Mouse (Mus musculus) lung, embryonic 14.5 days (tissue): ENCODE results near the gene Hacd2. TPM values are rescaled to one million over a fixed set of nuclear protein-coding genes. Genes with fewer than 3 reads are reported as not detected.

Source experiments
- ATAC-seq: fragments of 200-750 bp; cut with Nextera tagmentation; 2 replicates; pipeline ENCODE4 v1.8.0; 2017; ENCODE audit warnings: mild to moderate bottlenecking, moderate TSS enrichment, moderate library complexity; ENCODE audit not compliant: insufficient read depth
- DNase-seq: peaks from one replicate; pipeline ENCODE4 v3.0.0-alpha.2; 2015
- H3K27ac ChIP-seq: fragments of 300-500 bp; sonication (generic); 2 replicates; pipeline ENCODE4 v1.5.1; 2014; ENCODE audit warnings: low read depth, mild to moderate bottlenecking, moderate library complexity
- H3K27me3 ChIP-seq: fragments of 300-500 bp; sonication (generic); 2 replicates; pipeline ENCODE4 v1.6.1; 2014; ENCODE audit warnings: low read length, control low read depth; ENCODE audit not compliant: insufficient read depth
- H3K36me3 ChIP-seq: fragments of 300-500 bp; sonication (generic); 2 replicates; pipeline ENCODE4 v1.6.1; 2014; ENCODE audit warnings: control low read depth; ENCODE audit not compliant: insufficient read depth
- H3K4me1 ChIP-seq: fragments of 300-500 bp; sonication (generic); 2 replicates; pipeline ENCODE4 v1.6.1; 2014; ENCODE audit warnings: antibody characterized with exemption, control low read depth; ENCODE audit not compliant: insufficient read depth
- H3K4me2 ChIP-seq: fragments of 300-500 bp; sonication (generic); 2 replicates; pipeline ENCODE4 v1.6.1; 2014; ENCODE audit warnings: mild to moderate bottlenecking
- H3K4me3 ChIP-seq: fragments of 300-500 bp; sonication (generic); 2 replicates; pipeline ENCODE4 v1.5.1; 2014; ENCODE audit warnings: low read depth, low read length
- H3K9ac ChIP-seq: fragments of 300-500 bp; sonication (generic); 2 replicates; pipeline ENCODE4 v1.6.1; 2014
- H3K9me3 ChIP-seq: fragments of 300-500 bp; sonication (generic); 2 replicates; pipeline ENCODE4 v1.6.1; 2016; ENCODE audit warnings: low read depth, low read length, control low read depth
- CTCF ChIP-seq: IDR thresholded peaks from 2 replicates; pipeline ENCODE4 v1.5.1; 2016; ENCODE audit warnings: antibody characterized with exemption, low read depth
- WGBS: fragments of 180-500 bp; shearing (Covaris S2); extraction: QIAGEN DNeasy Blood & Tissue Kit; methylation state at CpG from one replicate; pipeline ENCODE4 v1.1.7; 2014; 5-methylcytosine and 5-hydroxymethylcytosine counted together
- polyA plus RNA-seq: library from polyadenylated mRNA; unstranded; fragments of >200 nt; fragmentation: Nextera tagmentation; extraction: Ambion mirVana; gene quantifications from 2 replicates; pipeline ENCODE4 v1.2.1, GENCODE M21; 2014

Gene Hacd2
- polyA plus RNA-seq, 1 experiment from 2014 or later, result 50.8 TPM

DNA sequence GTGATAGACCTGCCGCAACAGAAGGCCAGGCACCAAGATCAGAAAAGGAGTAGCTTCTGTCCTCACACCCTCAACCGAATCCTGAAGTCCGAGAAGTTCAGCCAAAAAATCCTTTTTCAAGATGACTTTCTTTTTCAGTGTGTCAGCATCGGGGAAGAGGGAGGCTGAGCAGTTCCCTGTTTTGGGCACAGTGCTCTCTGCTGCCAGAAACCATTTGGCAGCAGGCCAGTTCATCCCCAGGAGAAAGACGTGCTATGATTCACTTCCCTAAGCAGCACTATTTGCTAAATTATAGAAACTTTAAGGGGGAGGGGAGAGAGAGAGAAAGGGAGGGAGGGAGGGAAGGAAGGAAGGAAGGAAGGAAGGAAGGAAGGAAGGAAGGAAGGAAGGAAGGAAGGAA is 26.1 kb upstream of the Hacd2 start:
- Histone ChIP-seq H3K36me3 (peaks cover 29% of the 10 kb centered on the region), H3K4me1 (peaks cover 21% of the 10 kb centered on the region), H3K9me3 (no peaks in the 10 kb centered on the region), H3K27me3 (no peaks in the 10 kb centered on the region), H3K27ac (peak overlapping the region; percentile 82), H3K9ac (peak overlapping the region; percentile 43), H3K4me3 (peak overlapping the region; percentile 20), H3K4me2 (peak overlapping the region; percentile 38)
- DNase-seq (peak; percentile 95), ATAC-seq (peak; percentile 72)
- 21% methylated on average over 5 of the region's 5 CpGs for WGBS
- no peak for TF ChIP-seq CTCF

DNA sequence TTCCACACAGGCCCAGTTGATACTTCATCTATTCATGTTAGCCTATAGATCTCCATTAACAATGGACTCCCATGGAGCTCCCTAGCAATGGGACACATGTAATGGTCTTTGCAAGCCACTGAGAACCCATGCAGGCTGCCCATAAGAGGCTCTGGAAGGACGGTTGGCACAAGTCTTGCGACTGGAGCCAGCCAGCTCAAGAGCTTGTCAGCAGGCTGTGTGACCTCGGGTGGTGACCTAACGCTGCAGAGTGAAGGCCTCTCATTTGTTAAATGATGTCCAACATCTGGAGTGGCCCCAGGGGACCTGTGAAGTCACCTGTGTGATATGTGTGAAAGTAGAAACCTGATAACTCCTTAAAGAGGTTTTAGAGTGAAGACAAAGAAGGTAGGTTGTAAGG is 25.2 kb upstream of the Hacd2 start:
- H3K9ac ChIP-seq, result no peak overlapping the region
- TF ChIP-seq CTCF, result no peak
- peaks cover 21% of the 10 kb centered on the region for H3K36me3 ChIP-seq
- ATAC-seq, result no peak
- no peaks in the 10 kb centered on the region for H3K27me3 ChIP-seq
- H3K4me3 ChIP-seq, result peak overlapping the region; percentile 11; the same call in 1 of the 2 replicates
- no peaks in the 10 kb centered on the region for H3K9me3 ChIP-seq
- H3K4me2 ChIP-seq, result peak overlapping the region; percentile 43
- peaks cover 24% of the 10 kb centered on the region for H3K4me1 ChIP-seq
- H3K27ac ChIP-seq, result peak overlapping the region; percentile 26; the same call in 1 of the 2 replicates
- WGBS, result 45% methylated on average over 4 of the region's 4 CpGs
- DNase-seq, result no peak

DNA sequence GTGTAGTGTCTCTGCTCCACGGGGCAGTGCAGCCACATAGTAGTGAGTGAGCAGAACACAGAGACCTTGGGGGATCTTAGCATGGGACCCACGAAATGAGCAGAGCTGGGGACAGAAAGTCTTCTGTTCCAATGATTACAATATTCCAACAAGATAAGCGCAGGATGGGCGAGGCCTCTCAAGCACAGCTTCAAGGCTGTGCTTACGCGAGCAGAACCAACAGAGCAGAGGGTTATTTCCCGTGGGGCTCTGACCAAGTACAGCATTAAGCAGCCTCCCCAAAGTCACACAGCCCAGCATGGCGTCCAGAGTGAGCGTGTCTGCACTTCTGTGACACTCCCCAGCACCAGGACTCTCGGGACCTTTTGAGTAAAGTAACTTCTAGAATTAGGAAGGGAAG is 24.7 kb upstream of the Hacd2 start:
- ATAC-seq, result no peak
- Histone ChIP-seq H3K9me3 (no peaks in the 10 kb centered on the region), H3K9ac (no peak overlapping the region), H3K27ac (peak overlapping the region; percentile 37), H3K4me2 (peak overlapping the region; percentile 43), H3K27me3 (no peaks in the 10 kb centered on the region), H3K36me3 (peaks cover 21% of the 10 kb centered on the region), H3K4me3 (peak overlapping the region; percentile 11; the same call in 1 of the 2 replicates), H3K4me1 (peaks cover 24% of the 10 kb centered on the region)
- no peak for TF ChIP-seq CTCF
- no peak for DNase-seq
- 59% methylated on average over 10 of the region's 10 CpGs for WGBS

DNA sequence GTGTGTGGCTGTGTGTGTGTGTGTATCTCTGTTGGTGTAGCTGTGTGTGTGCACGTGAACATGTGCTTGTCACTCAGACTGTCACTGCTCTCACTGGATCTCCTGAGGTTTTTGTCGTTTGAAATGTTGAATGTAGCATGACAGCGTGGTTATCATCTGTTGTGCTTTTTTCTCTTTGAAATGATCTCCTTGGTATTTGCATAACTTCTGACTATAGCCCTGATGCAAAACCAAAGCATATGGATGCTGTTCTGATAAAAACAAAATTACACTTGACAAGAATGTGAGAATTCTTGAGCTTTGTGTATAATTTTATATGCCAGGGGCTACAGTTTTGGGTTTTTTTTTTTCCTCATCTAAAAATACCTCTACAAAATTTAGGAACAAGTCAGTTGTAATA is 23.2 kb upstream of the Hacd2 start:
- Histone ChIP-seq H3K27me3 (no peaks in the 10 kb centered on the region), H3K9me3 (no peaks in the 10 kb centered on the region), H3K36me3 (peaks cover 16% of the 10 kb centered on the region), H3K9ac (no peak overlapping the region), H3K27ac (no peak overlapping the region), H3K4me1 (peaks cover 24% of the 10 kb centered on the region), H3K4me3 (no peak overlapping the region), H3K4me2 (no peak overlapping the region)
- 65% methylated on average over 3 of the region's 3 CpGs for WGBS
- no peak for TF ChIP-seq CTCF
- ATAC-seq, result no peak
- DNase-seq, result no peak

DNA sequence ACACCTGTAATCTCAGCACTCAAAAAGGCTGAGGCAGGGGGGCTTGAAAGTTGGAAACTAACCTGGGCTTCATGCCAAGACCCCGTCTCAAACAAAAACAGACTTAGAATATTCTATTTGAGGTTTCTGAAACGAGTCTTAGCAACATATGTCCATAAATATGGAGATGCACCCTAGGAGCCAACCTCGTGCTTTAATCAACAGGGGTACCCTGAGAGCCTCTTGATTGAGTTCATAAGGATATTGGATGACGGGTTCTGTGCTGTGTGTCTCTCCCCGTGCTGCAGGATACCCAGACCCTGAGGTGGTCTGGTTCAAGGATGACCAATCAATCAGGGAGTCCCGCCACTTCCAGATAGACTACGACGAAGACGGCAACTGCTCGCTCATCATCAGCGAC is 22.2 kb upstream of the Hacd2 start:
- H3K4me3 ChIP-seq, result no peak overlapping the region
- DNase-seq (no peak), ATAC-seq (no peak)
- WGBS, result 38% methylated on average over 11 of the region's 11 CpGs
- H3K9me3 ChIP-seq, result no peaks in the 10 kb centered on the region
- TF ChIP-seq CTCF, result no peak
- H3K27me3 ChIP-seq, result no peaks in the 10 kb centered on the region
- H3K4me2 ChIP-seq, result no peak overlapping the region
- H3K9ac ChIP-seq, result no peak overlapping the region
- peaks cover 24% of the 10 kb centered on the region for H3K4me1 ChIP-seq
- H3K27ac ChIP-seq, result no peak overlapping the region
- peaks cover 16% of the 10 kb centered on the region for H3K36me3 ChIP-seq

DNA sequence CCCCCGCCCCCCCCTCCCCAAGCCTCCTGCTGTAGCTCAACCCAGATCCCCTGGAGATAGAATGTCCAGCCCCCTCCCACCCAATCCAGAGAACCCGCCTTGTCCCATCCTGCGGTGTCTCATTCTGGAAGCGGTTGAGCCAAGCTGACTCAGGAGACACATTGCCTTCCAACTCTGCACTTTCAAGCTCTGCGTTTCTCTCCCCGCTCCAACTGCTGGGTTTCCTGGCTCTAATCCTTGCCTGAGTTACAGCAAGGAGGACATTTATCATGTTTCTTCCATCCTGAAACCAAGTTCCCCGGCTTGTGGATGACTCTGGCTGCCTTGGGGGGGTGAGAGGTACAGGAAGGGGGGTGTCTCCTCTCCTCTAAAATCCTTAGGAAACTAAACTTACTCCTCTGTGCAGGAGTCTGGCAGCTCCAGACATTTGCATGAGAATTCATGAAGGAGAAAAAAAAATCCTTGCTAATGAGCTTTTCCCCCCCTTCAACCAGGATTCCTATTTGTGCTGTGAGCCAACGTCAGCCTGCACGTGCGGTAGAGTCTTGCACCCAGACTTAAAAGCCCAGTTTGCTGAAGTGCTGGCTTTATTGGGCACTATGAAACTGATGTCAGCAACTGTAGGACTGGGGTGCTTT is 21.2 kb upstream of the Hacd2 start:
- DNase-seq, result peak; percentile 71
- Histone ChIP-seq H3K27me3 (no peaks in the 10 kb centered on the region), H3K27ac (peak overlapping the region; percentile 48; the same call in 1 of the 2 replicates), H3K4me1 (peaks cover 18% of the 10 kb centered on the region), H3K4me3 (no peak overlapping the region), H3K4me2 (peak overlapping the region; percentile 25; the same call in 1 of the 2 replicates), H3K9ac (no peak overlapping the region; the same call in 1 of the 2 replicates), H3K9me3 (no peaks in the 10 kb centered on the region), H3K36me3 (peaks cover 16% of the 10 kb centered on the region)
- TF ChIP-seq CTCF, result no peak
- no peak for ATAC-seq
- WGBS, result 13% methylated on average over 10 of the region's 10 CpGs

DNA sequence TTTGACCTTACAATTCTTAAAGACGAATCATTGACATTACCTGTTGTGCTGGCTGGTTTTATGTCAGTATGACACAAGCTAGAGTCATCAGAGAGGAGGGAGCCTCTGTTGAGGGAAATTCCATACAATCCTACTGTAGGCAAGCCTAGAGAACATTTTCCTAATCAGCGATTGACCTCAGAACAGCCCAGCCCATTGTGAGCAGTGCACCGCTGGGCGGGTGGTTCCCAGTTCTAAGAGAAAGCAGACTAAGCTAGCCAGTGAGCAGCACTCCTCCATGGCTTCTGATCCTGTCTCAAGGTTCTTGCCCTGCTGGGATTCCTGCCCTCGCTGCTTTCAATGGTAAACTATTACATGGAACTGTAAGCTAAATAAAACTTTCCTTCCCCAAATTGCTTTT is 17.9 kb upstream of the Hacd2 start:
- no peak overlapping the region for H3K9ac ChIP-seq
- H3K27ac ChIP-seq, result no peak overlapping the region
- H3K4me3 ChIP-seq, result no peak overlapping the region
- H3K4me2 ChIP-seq, result no peak overlapping the region
- H3K9me3 ChIP-seq, result no peaks in the 10 kb centered on the region
- no peak for DNase-seq
- 58% methylated on average over 5 of the region's 5 CpGs for WGBS
- peaks cover 6% of the 10 kb centered on the region; the same call in 1 of the 2 replicates for H3K4me1 ChIP-seq
- no peak for ATAC-seq
- H3K36me3 ChIP-seq, result no peaks in the 10 kb centered on the region; the same call in 1 of the 2 replicates
- TF ChIP-seq CTCF, result no peak
- H3K27me3 ChIP-seq, result no peaks in the 10 kb centered on the region
